Mouse (Mus musculus) E14TG2a.4 (cell line): Measurements from ENCODE around the gene Agap1.

ENCODE experiments used
- CTCF ChIP-seq: conservative IDR thresholded peaks from 2 replicates; pipeline ENCODE4 v1.5.1; 2014; ENCODE audit warnings: low read length
- NANOG ChIP-seq: IDR thresholded peaks from 2 replicates; pipeline ENCODE4 v1.6.1; 2014; ENCODE audit warnings: borderline replicate concordance, low read length, mixed read lengths
- POU5F1 ChIP-seq: IDR thresholded peaks from 2 replicates; pipeline ENCODE4 v1.6.1; 2014; ENCODE audit warnings: low read length, borderline replicate concordance

GRCm38 (mm10) chr1:89913611-89914010 is 459.0 kb downstream of the Agap1 start:
- TF ChIP-seq CTCF: no peak
- no peak for TF ChIP-seq POU5F1
- no peak for TF ChIP-seq NANOG
